Mouse (Mus musculus): ENCODE results near the gene Moap1. TPM values are rescaled to one million over a fixed set of nuclear protein-coding genes. Genes with fewer than 3 reads are reported as not detected.

Gene Moap1
- 57.4 TPM for polyA plus RNA-seq (2014; fragmentation: Illumina TruSeq; extraction: RNeasy Lipid Tissue Mini Kit (QIAGEN cat#74804); ENCODE audit: low read depth, low replicate concordance)

DNA sequence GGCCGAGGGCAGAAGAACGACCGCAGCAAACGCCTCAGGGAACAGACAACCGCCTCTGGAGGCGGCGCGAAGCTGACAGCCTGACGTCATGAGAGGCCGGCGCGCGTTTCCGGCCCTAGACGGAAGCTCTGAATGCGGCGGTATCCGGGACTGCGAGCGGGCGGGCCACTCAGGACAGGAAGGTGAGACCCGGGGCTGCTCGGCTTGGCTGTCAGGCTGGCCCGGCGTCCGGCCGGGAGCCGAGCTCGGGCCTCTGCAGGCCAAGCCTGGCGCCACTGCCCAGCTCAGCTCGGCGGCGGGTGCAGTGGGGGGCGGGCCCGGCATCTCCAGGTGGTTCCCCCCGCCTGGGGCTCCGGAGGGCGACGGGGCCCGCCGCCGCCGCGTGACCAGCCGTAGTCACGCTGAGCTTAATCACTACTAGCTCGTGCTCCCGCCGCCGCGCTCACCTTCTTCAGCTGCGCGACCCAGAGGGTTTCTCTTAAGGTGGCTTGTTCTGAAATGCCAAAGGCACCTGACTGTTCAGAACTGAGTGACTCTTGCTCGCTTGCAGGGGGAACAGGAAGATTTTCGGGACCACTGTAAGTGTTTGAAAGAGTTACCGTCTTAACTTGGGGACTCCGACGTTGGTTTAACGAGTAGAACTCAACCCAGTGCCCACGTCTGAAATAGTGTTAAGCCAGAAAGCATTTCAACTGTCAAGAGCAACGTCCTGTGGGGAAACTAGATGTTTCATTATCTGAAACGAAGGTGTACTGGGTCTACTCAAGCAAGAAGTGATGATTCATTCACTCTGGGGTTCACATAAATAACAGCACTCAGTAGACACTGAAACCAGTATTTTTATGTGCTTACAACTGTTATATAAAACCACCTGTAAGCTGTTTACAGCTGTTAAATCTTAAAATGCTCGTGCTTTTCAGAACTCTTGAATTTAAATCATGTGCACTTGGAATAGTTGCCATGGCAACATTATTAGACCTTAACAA is at the start of gene Moap1, which contains the start of gene Tmem251:
Gene Moap1, minus strand, starts transcription at position 73 of the 986 bp plus-strand sequence.
Gene Tmem251, plus strand, starts transcription at position 174 of the 986 bp plus-strand sequence.

DNA sequence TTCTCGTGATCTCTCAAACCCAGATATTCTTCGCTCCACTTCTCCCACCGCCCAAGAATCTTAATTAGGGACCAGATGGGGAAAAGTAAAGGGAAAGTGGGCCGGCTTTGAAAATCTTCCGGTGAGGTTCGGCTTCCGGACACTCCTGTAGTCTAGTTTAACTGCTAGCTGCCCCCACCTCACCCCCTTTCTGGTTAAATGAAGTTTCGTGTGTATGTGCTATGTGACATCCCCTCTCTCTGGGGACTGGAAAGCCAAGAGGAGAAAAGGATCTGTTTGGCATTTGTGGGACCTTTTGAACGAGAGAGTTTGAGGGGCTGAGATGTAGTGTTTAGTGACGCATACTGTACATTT is 14.9 kb upstream of the Moap1 start, which contains the start of gene Gm20604:
Gene Gm20604, minus strand, starts transcription at position 270 of the 354 bp plus-strand sequence.

DNA sequence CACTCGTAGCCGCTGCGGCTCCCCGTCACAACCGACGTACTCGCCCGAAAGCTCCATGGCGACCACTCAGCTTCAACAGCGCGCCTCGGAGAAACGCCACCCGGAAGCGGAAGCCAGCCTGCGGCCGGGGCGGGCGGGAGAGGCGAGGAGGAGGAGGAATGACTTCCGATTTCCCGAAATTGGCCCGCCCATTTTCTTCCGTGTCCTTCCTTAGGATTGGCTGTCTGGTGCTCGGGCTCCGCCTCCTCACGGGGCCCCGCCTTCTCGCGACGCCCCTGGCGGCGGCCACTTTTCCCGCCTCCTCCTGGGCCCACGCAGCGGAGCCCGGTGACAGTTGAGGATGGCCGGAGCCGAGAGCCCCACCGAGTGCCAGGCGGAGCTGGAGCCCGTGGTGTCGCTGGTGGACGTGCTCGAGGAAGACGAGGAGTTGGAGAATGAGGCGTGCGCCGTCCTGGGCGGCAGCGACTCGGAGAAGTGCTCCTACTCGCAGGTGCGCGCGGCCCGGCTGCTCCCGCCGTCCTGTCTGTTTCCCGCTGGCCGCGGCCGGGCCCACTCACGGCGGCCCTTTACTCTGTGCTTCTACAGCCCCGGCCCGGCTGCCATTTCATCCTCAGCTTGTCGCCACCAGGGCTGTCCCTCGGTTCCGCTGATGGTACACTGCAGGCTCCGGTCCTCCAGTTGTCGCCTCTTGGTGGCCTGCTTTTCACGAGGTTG is 14.4 kb upstream of the Moap1 start, which contains the start of the genes Gm28051, Gon7 and Ubr7:
Gene Gm28051, minus strand, starts transcription at position 77 of the 714 bp plus-strand sequence.
Gene Gon7, minus strand, starts transcription at position 115 of the 714 bp plus-strand sequence.
Gene Ubr7, plus strand, starts transcription at position 279 of the 714 bp plus-strand sequence.

GRCm38 (mm10) chr12:102704457-102705198 is 38.8 kb downstream of the Moap1 start, which contains the start of gene Itpk1:
Gene Itpk1 (minus strand): TSS chr12:102704930.

Other genes with a start within 250 kb of the Moap1 start
- gene Chga, start 188.7 kb downstream of the Moap1 start, polyA plus RNA-seq (2014; fragmentation: Illumina TruSeq; extraction: RNeasy Lipid Tissue Mini Kit (QIAGEN cat#74804); ENCODE audit: low read depth, low replicate concordance): 0.95 TPM
- 1.3 TPM for gene Itpk1, start 38.7 kb downstream of the Moap1 start, polyA plus RNA-seq (2014; fragmentation: Illumina TruSeq; extraction: RNeasy Lipid Tissue Mini Kit (QIAGEN cat#74804); ENCODE audit: low read depth, low replicate concordance)
- 3.4 TPM for gene Tmem251, start 101 bp upstream of the Moap1 start, polyA plus RNA-seq (2014; fragmentation: Illumina TruSeq; extraction: RNeasy Lipid Tissue Mini Kit (QIAGEN cat#74804); ENCODE audit: low read depth, low replicate concordance)
- not detected for gene Gm28051, start 14.1 kb upstream of the Moap1 start, polyA plus RNA-seq (2014; fragmentation: Illumina TruSeq; extraction: RNeasy Lipid Tissue Mini Kit (QIAGEN cat#74804); ENCODE audit: low read depth, low replicate concordance)
- gene Gon7, start 14.1 kb upstream of the Moap1 start, polyA plus RNA-seq (2014; fragmentation: Illumina TruSeq; extraction: RNeasy Lipid Tissue Mini Kit (QIAGEN cat#74804); ENCODE audit: low read depth, low replicate concordance): 9.2 TPM
- 106 TPM for gene Ubr7, start 14.3 kb upstream of the Moap1 start, polyA plus RNA-seq (2014; fragmentation: Illumina TruSeq; extraction: RNeasy Lipid Tissue Mini Kit (QIAGEN cat#74804); ENCODE audit: low read depth, low replicate concordance)
- gene Gm20604, start 15.0 kb upstream of the Moap1 start, polyA plus RNA-seq (2014; fragmentation: Illumina TruSeq; extraction: RNeasy Lipid Tissue Mini Kit (QIAGEN cat#74804); ENCODE audit: low read depth, low replicate concordance): 74.1 TPM
- gene Btbd7, start 134.8 kb upstream of the Moap1 start, polyA plus RNA-seq (2014; fragmentation: Illumina TruSeq; extraction: RNeasy Lipid Tissue Mini Kit (QIAGEN cat#74804); ENCODE audit: low read depth, low replicate concordance): 61.4 TPM
- 900 TPM for gene Cox8c, start 155.7 kb upstream of the Moap1 start, polyA plus RNA-seq (2014; fragmentation: Illumina TruSeq; extraction: RNeasy Lipid Tissue Mini Kit (QIAGEN cat#74804); ENCODE audit: low read depth, low replicate concordance)
- 0.69 TPM for gene Unc79, start 205.2 kb upstream of the Moap1 start, polyA plus RNA-seq (2014; fragmentation: Illumina TruSeq; extraction: RNeasy Lipid Tissue Mini Kit (QIAGEN cat#74804); ENCODE audit: low read depth, low replicate concordance)